Mouse (Mus musculus) hindbrain, embryonic 11.5 days (tissue): ENCODE measurements around the gene 4930402F06Rik. TPM values are rescaled to one million over a fixed set of nuclear protein-coding genes. Genes with fewer than 3 reads are reported as not detected.

Experiments
- ATAC-seq: fragments of 200-750 bp; cut with Nextera tagmentation; 2 replicates; pipeline ENCODE4 v1.8.0; 2017; ENCODE audit warnings: mild to moderate bottlenecking, moderate TSS enrichment, moderate library complexity; ENCODE audit not compliant: low FRiP score
- DNase-seq: peaks from one replicate; pipeline ENCODE4 v3.0.0-alpha.2; 2015; ENCODE audit warnings: low spot score
- H3K27ac ChIP-seq: fragments of 300-500 bp; sonication (generic); 2 replicates; pipeline ENCODE4 v1.5.1; 2014; ENCODE audit warnings: mild to moderate bottlenecking, low read depth, low read length
- H3K27me3 ChIP-seq: fragments of 300-500 bp; sonication (generic); 2 replicates; pipeline ENCODE4 v1.6.1; 2014; ENCODE audit warnings: mild to moderate bottlenecking, low read length, moderate library complexity, mixed read lengths; ENCODE audit not compliant: control insufficient read depth, insufficient read depth
- H3K36me3 ChIP-seq: fragments of 300-500 bp; sonication (generic); 2 replicates; pipeline ENCODE4 v1.6.1; 2014; ENCODE audit warnings: mild to moderate bottlenecking, low read length, moderate library complexity, mixed read lengths; ENCODE audit not compliant: control insufficient read depth, insufficient read depth
- H3K4me1 ChIP-seq: fragments of 300-500 bp; sonication (generic); replicated peaks from 2 replicates; pipeline ENCODE4 v1.6.1; 2014; ENCODE audit warnings: low read length, mixed read lengths; ENCODE audit not compliant: control insufficient read depth, insufficient read depth
- H3K4me2 ChIP-seq: fragments of 300-500 bp; sonication (generic); replicated peaks from 2 replicates; pipeline ENCODE4 v1.6.1; 2014; ENCODE audit warnings: mild to moderate bottlenecking, low read depth, low read length
- H3K4me3 ChIP-seq: fragments of 300-500 bp; sonication (generic); 2 replicates; pipeline ENCODE4 v1.5.1; 2014; ENCODE audit warnings: low read depth, low read length
- H3K9ac ChIP-seq: fragments of 300-500 bp; sonication (generic); 2 replicates; pipeline ENCODE4 v1.6.1; 2014; ENCODE audit warnings: low read depth, low read length
- H3K9me3 ChIP-seq: fragments of 300-500 bp; sonication (generic); 2 replicates; pipeline ENCODE4 v1.6.1; 2016; ENCODE audit warnings: low read length; ENCODE audit not compliant: control insufficient read depth
- WGBS: fragments of 180-500 bp; shearing (Covaris S2); extraction: QIAGEN DNeasy Blood & Tissue Kit; methylation state at CpG from one replicate; pipeline ENCODE4 v1.1.7; 2014; 5-methylcytosine and 5-hydroxymethylcytosine counted together
- polyA plus RNA-seq: library from polyadenylated mRNA; unstranded; fragments of >200 nt; fragmentation: Nextera tagmentation; extraction: Ambion mirVana; gene quantifications from 2 replicates; pipeline ENCODE4 v1.2.1, GENCODE M21; 2014

4930402F06Rik gene
- polyA plus RNA-seq, 1 experiment from 2014 or later: not detected

- Histone ChIP-seq H3K4me3 (no peak overlapping the region), H3K9me3 (no peaks in the 10 kb centered on the region), H3K4me2 (no peak overlapping the region), H3K27me3 (no peaks in the 10 kb centered on the region), H3K4me1 (no peaks in the 10 kb centered on the region), H3K36me3 (no peaks in the 10 kb centered on the region), H3K27ac (no peak overlapping the region), H3K9ac (no peak overlapping the region)
- DNase-seq (no peak), ATAC-seq (no peak)
- WGBS: 87% methylated on average over 6 of the region's 6 CpGs
Observed at GRCm38 (mm10) chr2:35409466-35409865, 12.5 kb upstream of the 4930402F06Rik start.

GRCm38 (mm10) chr2:35408409-35409110 is 11.6 kb upstream of the 4930402F06Rik start:
- Histone ChIP-seq H3K36me3 (no peaks in the 10 kb centered on the region), H3K4me1 (no peaks in the 10 kb centered on the region), H3K4me2 (no peak overlapping the region), H3K9me3 (no peaks in the 10 kb centered on the region), H3K4me3 (no peak overlapping the region), H3K9ac (no peak overlapping the region), H3K27ac (no peak overlapping the region), H3K27me3 (no peaks in the 10 kb centered on the region)
- no peak for DNase-seq
- ATAC-seq: no peak
- 77% methylated on average over 5 of the region's 5 CpGs for WGBS

DNA sequence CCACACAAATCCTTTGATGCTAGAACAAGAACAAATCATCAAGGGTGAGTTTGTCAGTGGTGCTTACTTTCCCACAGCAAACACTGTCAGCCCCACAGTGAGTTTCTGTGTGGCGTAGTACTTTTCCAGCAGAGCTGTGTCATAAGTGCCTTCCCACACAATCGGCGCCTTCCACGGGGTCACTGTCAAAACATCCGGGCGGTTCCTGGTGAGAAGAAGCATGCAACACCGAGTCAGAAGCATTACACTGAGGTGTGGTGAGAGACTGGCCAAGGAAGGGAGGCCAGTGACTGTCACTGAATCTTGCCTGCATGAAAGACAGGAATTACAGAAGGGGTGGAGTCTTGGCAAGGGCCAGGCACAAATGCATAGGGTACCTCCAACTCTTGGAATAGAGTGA is 10.9 kb upstream of the 4930402F06Rik start:
- H3K9me3 ChIP-seq: no peaks in the 10 kb centered on the region
- H3K27ac ChIP-seq: no peak overlapping the region
- no peaks in the 10 kb centered on the region for H3K36me3 ChIP-seq
- H3K4me3 ChIP-seq: no peak overlapping the region
- ATAC-seq (no peak), DNase-seq (no peak)
- 73% methylated on average over 7 of the region's 7 CpGs for WGBS
- H3K4me2 ChIP-seq: no peak overlapping the region
- H3K27me3 ChIP-seq: no peaks in the 10 kb centered on the region
- H3K9ac ChIP-seq: no peak overlapping the region
- H3K4me1 ChIP-seq: no peaks in the 10 kb centered on the region

DNA sequence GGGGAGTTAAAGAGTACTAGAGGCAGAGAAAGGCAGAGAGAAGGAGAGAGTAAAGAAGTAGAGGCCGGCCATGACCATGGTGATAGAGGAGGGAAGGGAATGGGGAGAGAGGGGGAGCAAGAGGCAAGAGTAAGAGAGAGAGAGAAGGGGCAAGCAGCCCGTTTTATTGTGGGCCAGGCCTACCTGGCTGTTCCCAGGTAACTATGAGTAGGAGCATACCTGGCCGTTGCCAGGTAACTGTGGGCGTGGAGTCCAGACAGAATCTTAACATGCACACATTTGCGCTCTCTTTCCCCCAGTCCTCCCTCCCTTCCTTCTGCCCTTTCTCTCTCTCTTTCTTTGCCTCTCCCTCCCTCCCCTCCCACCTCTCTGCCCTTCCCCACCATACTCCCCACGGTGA is 10.3 kb upstream of the 4930402F06Rik start:
- Histone ChIP-seq H3K4me3 (no peak overlapping the region), H3K36me3 (no peaks in the 10 kb centered on the region), H3K27me3 (no peaks in the 10 kb centered on the region), H3K4me2 (no peak overlapping the region), H3K4me1 (no peaks in the 10 kb centered on the region), H3K9me3 (no peaks in the 10 kb centered on the region), H3K9ac (no peak overlapping the region), H3K27ac (no peak overlapping the region)
- 86% methylated on average over 6 of the region's 6 CpGs for WGBS
- ATAC-seq (no peak), DNase-seq (no peak)

- 73% methylated on average over 1 of the region's 1 CpGs for WGBS
- Histone ChIP-seq H3K4me2 (no peak overlapping the region), H3K27ac (no peak overlapping the region), H3K9me3 (no peaks in the 10 kb centered on the region), H3K36me3 (no peaks in the 10 kb centered on the region), H3K27me3 (no peaks in the 10 kb centered on the region), H3K9ac (no peak overlapping the region), H3K4me1 (no peaks in the 10 kb centered on the region), H3K4me3 (no peak overlapping the region)
- ATAC-seq (no peak), DNase-seq (no peak)
Observed at GRCm38 (mm10) chr2:35406611-35407010, 9.6 kb upstream of the 4930402F06Rik start.

- H3K9ac ChIP-seq: no peak overlapping the region
- H3K4me3 ChIP-seq: no peak overlapping the region
- 93% methylated on average over 16 of the region's 16 CpGs for WGBS
- no peak overlapping the region for H3K4me2 ChIP-seq
- no peak for DNase-seq
- no peaks in the 10 kb centered on the region for H3K27me3 ChIP-seq
- no peak overlapping the region for H3K27ac ChIP-seq
- no peaks in the 10 kb centered on the region for H3K36me3 ChIP-seq
- no peak for ATAC-seq
- H3K9me3 ChIP-seq: no peaks in the 10 kb centered on the region
- H3K4me1 ChIP-seq: no peaks in the 10 kb centered on the region
Observed at GRCm38 (mm10) chr2:35402391-35402790, 5.4 kb upstream of the 4930402F06Rik start.

GRCm38 (mm10) chr2:35400739-35401138 is 3.8 kb upstream of the 4930402F06Rik start:
- Histone ChIP-seq H3K9me3 (no peaks in the 10 kb centered on the region), H3K36me3 (no peaks in the 10 kb centered on the region), H3K27ac (no peak overlapping the region), H3K4me2 (no peak overlapping the region), H3K4me3 (no peak overlapping the region), H3K27me3 (no peaks in the 10 kb centered on the region), H3K4me1 (no peaks in the 10 kb centered on the region), H3K9ac (no peak overlapping the region)
- 88% methylated on average over 7 of the region's 7 CpGs for WGBS
- DNase-seq: no peak
- ATAC-seq: no peak

DNA sequence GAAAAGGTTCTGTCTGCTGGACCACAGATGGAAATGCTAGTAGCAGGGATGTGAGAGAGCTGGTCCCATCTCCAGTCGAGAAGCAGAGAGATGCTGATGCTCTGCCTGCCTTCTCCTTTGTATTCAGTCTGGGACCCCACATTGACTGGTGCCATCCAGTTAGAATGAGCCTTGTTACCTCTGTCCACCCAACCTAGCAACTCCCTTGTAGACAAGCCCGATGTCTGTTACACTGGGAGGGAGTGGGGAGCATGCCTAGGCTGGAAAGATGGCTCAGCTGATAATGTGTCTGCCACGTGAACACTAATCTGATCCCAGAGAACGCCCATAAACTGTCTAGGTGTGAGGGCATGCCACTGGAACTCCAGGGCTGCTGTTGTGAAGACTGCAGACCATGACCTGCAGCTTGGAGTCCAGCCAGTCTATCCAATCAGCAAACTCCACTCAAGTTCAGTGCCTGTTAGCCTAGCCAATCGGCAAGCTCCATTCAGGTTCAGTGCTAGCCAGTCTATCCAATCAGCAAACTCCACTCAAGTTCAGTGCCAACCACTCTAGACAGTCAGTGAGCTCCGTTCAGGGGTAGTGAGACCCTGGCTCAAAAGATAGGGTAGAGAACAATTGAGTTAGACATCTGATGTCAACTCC is 1.3 kb upstream of the 4930402F06Rik start:
- Histone ChIP-seq H3K4me3 (no peak overlapping the region), H3K9me3 (no peaks in the 10 kb centered on the region), H3K4me2 (no peak overlapping the region), H3K36me3 (no peaks in the 10 kb centered on the region), H3K9ac (no peak overlapping the region), H3K27me3 (no peaks in the 10 kb centered on the region), H3K4me1 (no peaks in the 10 kb centered on the region), H3K27ac (no peak overlapping the region)
- no peak for ATAC-seq
- DNase-seq: no peak
- WGBS: 88% methylated on average over 6 of the region's 6 CpGs

GRCm38 (mm10) chr2:35397590-35398173 is 707 bp upstream of the 4930402F06Rik start:
- peak; percentile 77 for DNase-seq
- H3K9ac ChIP-seq: no peak overlapping the region
- H3K4me2 ChIP-seq: no peak overlapping the region
- H3K36me3 ChIP-seq: no peaks in the 10 kb centered on the region
- H3K4me1 ChIP-seq: no peaks in the 10 kb centered on the region
- no peak overlapping the region for H3K4me3 ChIP-seq
- no peaks in the 10 kb centered on the region for H3K9me3 ChIP-seq
- no peaks in the 10 kb centered on the region for H3K27me3 ChIP-seq
- 57% methylated on average over 11 of the region's 11 CpGs for WGBS
- ATAC-seq: no peak
- no peak overlapping the region for H3K27ac ChIP-seq
